Mouse (Mus musculus) CH12.LX (cell line): ENCODE data around the gene Mea1. TPM values are rescaled to one million over a fixed set of nuclear protein-coding genes. Genes with fewer than 3 reads are reported as not detected.

Source experiments
- polyA plus RNA-seq: library from polyadenylated mRNA; unstranded; fragments of >175 nt; gene quantifications from 2 replicates; pipeline ENCODE4 v1.2.1, GENCODE M21; 2012; ENCODE audit warnings: low read depth; ENCODE audit not compliant: insufficient read length
- total RNA-seq, 2 experiments: library from RNA; depleted of rRNA; stranded (reverse); fragments of 300-350 nt in 1 of 2; fragments of >200 nt in 1 of 2; gene quantifications; 2 replicates each; pipeline ENCODE4 v1.2.3; 2012 to 2014

The Mea1 gene
- total and polyA plus RNA-seq, 3 experiments = 68.3 to 106 (median 86.1) TPM

Other genes with a start within 250 kb of the Mea1 start
Only the 20 nearest of the 22 such genes appear.
- gene Ttbk1, start 191.1 kb upstream of the Mea1 start, total RNA-seq (2012; rRNA removed) = 0.04 and 0.08 TPM in 2 replicates
- not detected in 2 replicates for gene Ttbk1, start 191.1 kb upstream of the Mea1 start, total RNA-seq (2014; rRNA removed)
- not detected in 2 replicates for gene Ttbk1, start 191.1 kb upstream of the Mea1 start, polyA plus RNA-seq
- gene Dnph1, start 182.1 kb upstream of the Mea1 start, total RNA-seq (2012; rRNA removed) = 18.5 and 19.9 TPM in 2 replicates
- 27.3 and 30.2 TPM in 2 replicates for gene Dnph1, start 182.1 kb upstream of the Mea1 start, total RNA-seq (2014; rRNA removed)
- 27.2 and 28.4 TPM in 2 replicates for gene Dnph1, start 182.1 kb upstream of the Mea1 start, polyA plus RNA-seq
- gene Cul9, start 132.4 kb upstream of the Mea1 start, total RNA-seq (2012; rRNA removed) = 0.08 TPM in 2 replicates
- 0.05 TPM in 1 of 2 replicates, not detected in the other for gene Cul9, start 132.4 kb upstream of the Mea1 start, total RNA-seq (2014; rRNA removed)
- gene Cul9, start 132.4 kb upstream of the Mea1 start, polyA plus RNA-seq = 0.27 and 0.65 TPM in 2 replicates
- 38.2 and 48.1 TPM in 2 replicates for gene Srf, start 122.6 kb upstream of the Mea1 start, total RNA-seq (2012; rRNA removed)
- 40.8 and 54.5 TPM in 2 replicates for gene Srf, start 122.6 kb upstream of the Mea1 start, total RNA-seq (2014; rRNA removed)
- gene Srf, start 122.6 kb upstream of the Mea1 start, polyA plus RNA-seq = 60.1 and 81.6 TPM in 2 replicates
- gene Ptk7, start 49.3 kb upstream of the Mea1 start, total RNA-seq (2012; rRNA removed) = 2.9 and 4.8 TPM in 2 replicates
- gene Ptk7, start 49.3 kb upstream of the Mea1 start, total RNA-seq (2014; rRNA removed) = 0.11 and 0.14 TPM in 2 replicates
- gene Ptk7, start 49.3 kb upstream of the Mea1 start, polyA plus RNA-seq = 0.20 and 0.29 TPM in 2 replicates
- gene Klc4, start 32.8 kb upstream of the Mea1 start, total RNA-seq (2012; rRNA removed) = 7.8 and 10.7 TPM in 2 replicates
- gene Klc4, start 32.8 kb upstream of the Mea1 start, total RNA-seq (2014; rRNA removed) = 6.6 and 8.3 TPM in 2 replicates
- gene Klc4, start 32.8 kb upstream of the Mea1 start, polyA plus RNA-seq = 6.7 and 7.8 TPM in 2 replicates
- gene Mrpl2, start 32.6 kb upstream of the Mea1 start, total RNA-seq (2012; rRNA removed) = 235 and 238 TPM in 2 replicates
- gene Mrpl2, start 32.6 kb upstream of the Mea1 start, total RNA-seq (2014; rRNA removed) = 128 and 130 TPM in 2 replicates
- 158 and 201 TPM in 2 replicates for gene Mrpl2, start 32.6 kb upstream of the Mea1 start, polyA plus RNA-seq
- gene Cul7, start 28.5 kb upstream of the Mea1 start, total RNA-seq (2012; rRNA removed) = 76.0 and 82.5 TPM in 2 replicates
- 33.3 and 37.7 TPM in 2 replicates for gene Cul7, start 28.5 kb upstream of the Mea1 start, total RNA-seq (2014; rRNA removed)
- gene Cul7, start 28.5 kb upstream of the Mea1 start, polyA plus RNA-seq = 65.9 and 68.1 TPM in 2 replicates
- 46.1 and 55.0 TPM in 2 replicates for gene Rrp36, start 4.4 kb upstream of the Mea1 start, total RNA-seq (2012; rRNA removed)
- gene Rrp36, start 4.4 kb upstream of the Mea1 start, total RNA-seq (2014; rRNA removed) = 53.6 and 55.2 TPM in 2 replicates
- gene Rrp36, start 4.4 kb upstream of the Mea1 start, polyA plus RNA-seq = 38.1 and 49.3 TPM in 2 replicates
- 66.7 and 72.3 TPM in 2 replicates for gene Klhdc3, start 2.1 kb downstream of the Mea1 start, total RNA-seq (2012; rRNA removed)
- 15.9 and 19.5 TPM in 2 replicates for gene Klhdc3, start 2.1 kb downstream of the Mea1 start, total RNA-seq (2014; rRNA removed)
- gene Klhdc3, start 2.1 kb downstream of the Mea1 start, polyA plus RNA-seq = 126 and 130 TPM in 2 replicates
- gene Ppp2r5d, start 26.3 kb downstream of the Mea1 start, total RNA-seq (2012; rRNA removed) = 57.7 and 63.8 TPM in 2 replicates
- gene Ppp2r5d, start 26.3 kb downstream of the Mea1 start, total RNA-seq (2014; rRNA removed) = 56.2 and 59.0 TPM in 2 replicates
- 70.6 and 75.4 TPM in 2 replicates for gene Ppp2r5d, start 26.3 kb downstream of the Mea1 start, polyA plus RNA-seq
- gene Pex6, start 32.7 kb downstream of the Mea1 start, total RNA-seq (2012; rRNA removed) = 27.8 and 31.8 TPM in 2 replicates
- gene Pex6, start 32.7 kb downstream of the Mea1 start, total RNA-seq (2014; rRNA removed) = 13.7 and 14.1 TPM in 2 replicates
- gene Pex6, start 32.7 kb downstream of the Mea1 start, polyA plus RNA-seq = 23.2 and 26.5 TPM in 2 replicates
- gene Gnmt, start 50.4 kb downstream of the Mea1 start, total RNA-seq (2012; rRNA removed) = 0.13 and 0.25 TPM in 2 replicates
- gene Gnmt, start 50.4 kb downstream of the Mea1 start, total RNA-seq (2014; rRNA removed) = 0.38 TPM in 1 of 2 replicates, not detected in the other
- 0.71 and 1.2 TPM in 2 replicates for gene Gnmt, start 50.4 kb downstream of the Mea1 start, polyA plus RNA-seq
- 82.5 and 102 TPM in 2 replicates for gene Cnpy3, start 73.4 kb downstream of the Mea1 start, total RNA-seq (2012; rRNA removed)
- 78.6 and 80.4 TPM in 2 replicates for gene Cnpy3, start 73.4 kb downstream of the Mea1 start, total RNA-seq (2014; rRNA removed)
- gene Cnpy3, start 73.4 kb downstream of the Mea1 start, polyA plus RNA-seq = 94.8 and 111 TPM in 2 replicates
- gene Ptcra, start 84.9 kb downstream of the Mea1 start, total RNA-seq (2012; rRNA removed) = 0.34 and 0.59 TPM in 2 replicates
- gene Ptcra, start 84.9 kb downstream of the Mea1 start, total RNA-seq (2014; rRNA removed) = 0.17 TPM in 1 of 2 replicates, not detected in the other
- 0.56 and 0.71 TPM in 2 replicates for gene Ptcra, start 84.9 kb downstream of the Mea1 start, polyA plus RNA-seq
- gene 2310039H08Rik, start 93.8 kb downstream of the Mea1 start, total RNA-seq (2012; rRNA removed) = 47.0 and 65.8 TPM in 2 replicates
- gene 2310039H08Rik, start 93.8 kb downstream of the Mea1 start, total RNA-seq (2014; rRNA removed) = 52.5 and 79.3 TPM in 2 replicates
- 28.1 and 33.3 TPM in 2 replicates for gene 2310039H08Rik, start 93.8 kb downstream of the Mea1 start, polyA plus RNA-seq
- 160 and 202 TPM in 2 replicates for gene Rpl7l1, start 103.9 kb downstream of the Mea1 start, total RNA-seq (2012; rRNA removed)
- gene Rpl7l1, start 103.9 kb downstream of the Mea1 start, total RNA-seq (2014; rRNA removed) = 261 and 301 TPM in 2 replicates
- 296 and 383 TPM in 2 replicates for gene Rpl7l1, start 103.9 kb downstream of the Mea1 start, polyA plus RNA-seq
- gene Bicral, start 179.7 kb downstream of the Mea1 start, total RNA-seq (2012; rRNA removed) = 7.1 and 7.4 TPM in 2 replicates
- gene Bicral, start 179.7 kb downstream of the Mea1 start, total RNA-seq (2014; rRNA removed) = 2.4 and 3.0 TPM in 2 replicates
- gene Bicral, start 179.7 kb downstream of the Mea1 start, polyA plus RNA-seq = 5.0 and 5.9 TPM in 2 replicates
- 27.8 and 32.8 TPM in 2 replicates for gene Tbcc, start 211.9 kb downstream of the Mea1 start, total RNA-seq (2012; rRNA removed)
- 19.4 and 21.6 TPM in 2 replicates for gene Tbcc, start 211.9 kb downstream of the Mea1 start, total RNA-seq (2014; rRNA removed)
- 15.1 and 16.4 TPM in 2 replicates for gene Tbcc, start 211.9 kb downstream of the Mea1 start, polyA plus RNA-seq
- not detected in 2 replicates for gene Prph2, start 231.7 kb downstream of the Mea1 start, total RNA-seq (2012; rRNA removed)
- not detected in 2 replicates for gene Prph2, start 231.7 kb downstream of the Mea1 start, total RNA-seq (2014; rRNA removed)
- not detected in 2 replicates for gene Prph2, start 231.7 kb downstream of the Mea1 start, polyA plus RNA-seq